Mouse (Mus musculus) hindbrain, embryonic 10.5 days (tissue): ENCODE measurements around the gene Nfasc. TPM values are rescaled to one million over a fixed set of nuclear protein-coding genes. Genes with fewer than 3 reads are reported as not detected.
A peak's percentile ranks its signal among the peaks of the same experiment; 100 is the strongest.

Source experiments
- DNase-seq: peaks from one replicate; pipeline ENCODE4 v3.0.0-alpha.2; 2017; ENCODE audit warnings: low spot score
- H3K27ac ChIP-seq: fragments of 300-500 bp; sonication (generic); 2 replicates; pipeline ENCODE4 v1.5.1; 2016; ENCODE audit warnings: mild to moderate bottlenecking, moderate library complexity
- H3K27me3 ChIP-seq: fragments of 300-500 bp; sonication (generic); 2 replicates; pipeline ENCODE4 v1.6.1; 2016; ENCODE audit warnings: mild to moderate bottlenecking; ENCODE audit not compliant: poor library complexity, insufficient read depth, severe bottlenecking
- H3K36me3 ChIP-seq: fragments of 300-500 bp; sonication (generic); 2 replicates; pipeline ENCODE4 v1.6.1; 2016; ENCODE audit warnings: mild to moderate bottlenecking, moderate library complexity
- H3K4me1 ChIP-seq: fragments of 300-500 bp; sonication (generic); replicated peaks from 2 replicates; pipeline ENCODE4 v1.6.1; 2016; ENCODE audit warnings: mild to moderate bottlenecking
- H3K4me3 ChIP-seq: fragments of 300-500 bp; sonication (generic); 2 replicates; pipeline ENCODE4 v1.5.1; 2016; ENCODE audit warnings: mild to moderate bottlenecking, moderate library complexity
- H3K9me3 ChIP-seq: fragments of 300-500 bp; sonication (generic); 2 replicates; pipeline ENCODE4 v1.6.1; 2016; ENCODE audit warnings: mild to moderate bottlenecking, moderate library complexity
- WGBS: fragments of 180-500 bp; shearing (Covaris S2); methylation state at CpG from one replicate; pipeline ENCODE4 v1.1.7; 2016; 5-methylcytosine and 5-hydroxymethylcytosine counted together
- polyA plus RNA-seq: library from polyadenylated mRNA; unstranded; fragments of >200 nt; fragmentation: Nextera tagmentation; extraction: Ambion mirVana; gene quantifications from 2 replicates; pipeline ENCODE4 v1.2.1, GENCODE M21; 2016

Nfasc gene
- polyA plus RNA-seq, 1 experiment from 2014 or later, result 39.2 TPM

DNA sequence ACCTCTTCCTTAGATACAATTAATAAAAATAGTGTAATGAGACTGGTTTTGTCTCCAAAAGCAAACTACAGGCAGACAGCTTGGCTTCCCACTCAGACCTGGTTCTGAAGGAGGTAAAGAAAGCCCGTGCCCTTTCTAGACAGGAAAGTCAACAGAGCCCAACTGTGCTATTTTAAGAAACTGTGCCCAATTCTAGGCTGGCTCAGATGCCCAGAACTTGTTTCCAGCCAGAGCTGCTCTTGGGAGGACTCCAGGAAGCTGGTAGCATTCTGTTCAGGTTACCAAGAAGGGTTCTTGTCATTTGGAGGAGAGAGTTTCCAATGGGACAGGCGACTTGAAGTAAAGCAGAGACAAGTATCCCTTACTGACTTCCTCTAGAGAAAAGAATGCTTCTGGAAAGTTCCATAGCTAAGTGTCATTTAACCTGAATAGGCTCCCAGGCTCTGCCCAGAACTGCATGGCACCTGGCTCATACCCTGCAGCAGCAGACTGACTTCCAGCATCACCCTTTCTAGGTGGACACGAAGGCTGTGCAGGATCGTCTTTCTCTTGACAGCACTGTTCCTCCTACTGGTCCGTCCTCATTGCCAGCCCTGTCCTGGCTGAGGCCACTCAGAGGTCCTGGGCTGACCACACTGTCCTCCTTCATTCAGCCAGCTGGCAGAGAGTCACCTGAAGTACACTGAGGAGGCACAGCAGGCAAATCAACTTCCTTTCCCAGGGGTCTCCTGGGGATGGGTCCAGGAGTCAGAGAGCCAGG, 111.8 kb downstream of the Nfasc start:
- Histone ChIP-seq H3K4me3 (no peak overlapping the region), H3K27ac (no peak overlapping the region), H3K27me3 (no peaks in the 10 kb centered on the region; the same call in 1 of the 2 replicates), H3K36me3 (peaks cover 63% of the 10 kb centered on the region), H3K9me3 (no peaks in the 10 kb centered on the region), H3K4me1 (peaks cover 17% of the 10 kb centered on the region)
- 86% methylated on average over 5 of the region's 5 CpGs for WGBS
- DNase-seq, result no peak

- WGBS, result 76% methylated on average over 3 of the region's 3 CpGs
- no peaks in the 10 kb centered on the region; the same call in 1 of the 2 replicates for H3K27me3 ChIP-seq
These were observed 113.0 kb downstream of the Nfasc start for GRCm38 (mm10) chr1:132628599-132628998.

GRCm38 (mm10) chr1:132628183-132628582, 113.4 kb downstream of the Nfasc start:
- no peak overlapping the region for H3K4me3 ChIP-seq
- no peak overlapping the region for H3K27ac ChIP-seq
- peaks cover 46% of the 10 kb centered on the region for H3K36me3 ChIP-seq
- no peak for DNase-seq
- peaks cover 2% of the 10 kb centered on the region; the same call in 1 of the 2 replicates for H3K27me3 ChIP-seq
- H3K9me3 ChIP-seq, result no peaks in the 10 kb centered on the region
- 92% methylated on average over 8 of the region's 8 CpGs for WGBS
- H3K4me1 ChIP-seq, result peaks cover 32% of the 10 kb centered on the region

More at GRCm38 (mm10) chr1:132628599-132628998, 113.0 kb downstream of the Nfasc start:
- H3K9me3 ChIP-seq, result no peaks in the 10 kb centered on the region
- H3K4me1 ChIP-seq, result peaks cover 28% of the 10 kb centered on the region
- H3K27ac ChIP-seq, result no peak overlapping the region
- no peak for DNase-seq
- H3K4me3 ChIP-seq, result no peak overlapping the region
- H3K36me3 ChIP-seq, result peaks cover 51% of the 10 kb centered on the region

DNA sequence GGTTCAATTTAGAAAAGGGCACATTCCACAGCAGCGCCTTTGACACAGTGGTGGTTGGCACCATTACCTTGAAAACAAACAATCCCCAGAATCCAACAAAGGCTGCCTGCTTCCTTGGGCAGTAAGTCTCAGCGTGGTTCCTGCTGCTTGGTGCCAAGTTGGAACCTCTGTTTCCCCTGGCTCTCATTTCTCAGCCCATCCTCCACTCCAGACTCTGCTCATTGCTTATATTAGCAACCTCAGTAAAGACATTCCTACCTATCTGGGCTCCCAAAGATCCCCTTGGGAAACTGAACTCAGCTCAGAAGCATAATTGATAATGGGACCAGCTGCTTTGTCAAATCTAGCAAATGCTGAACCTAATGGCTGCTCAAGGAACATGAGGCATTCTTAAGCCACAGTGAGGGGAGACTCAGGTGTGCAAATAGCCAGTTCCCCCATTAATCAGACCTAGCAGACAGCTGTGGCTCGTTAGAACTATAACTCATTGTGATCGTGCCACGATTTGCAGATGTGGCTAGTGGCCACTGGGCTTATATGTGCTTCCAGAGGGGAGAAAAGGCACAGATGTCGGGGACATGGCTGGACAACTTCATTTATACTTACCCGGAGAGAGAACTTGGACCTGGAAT, 115.4 kb downstream of the Nfasc start:
- Histone ChIP-seq H3K27me3 (peaks cover 7% of the 10 kb centered on the region; the same call in 1 of the 2 replicates), H3K27ac (no peak overlapping the region), H3K4me3 (no peak overlapping the region), H3K9me3 (no peaks in the 10 kb centered on the region), H3K4me1 (peaks cover 33% of the 10 kb centered on the region), H3K36me3 (peaks cover 38% of the 10 kb centered on the region)
- WGBS, result 76% methylated on average over 7 of the region's 7 CpGs
- no peak for DNase-seq

- DNase-seq, result no peak
- H3K4me3 ChIP-seq, result no peak overlapping the region
- H3K36me3 ChIP-seq, result peaks cover 28% of the 10 kb centered on the region
- 75% methylated on average over 6 of the region's 6 CpGs for WGBS
- peaks cover 33% of the 10 kb centered on the region for H3K4me1 ChIP-seq
- H3K9me3 ChIP-seq, result no peaks in the 10 kb centered on the region
- H3K27ac ChIP-seq, result peak overlapping the region; percentile 18; the same call in 1 of the 2 replicates
- peaks cover 7% of the 10 kb centered on the region; the same call in 1 of the 2 replicates for H3K27me3 ChIP-seq
These were observed 116.6 kb downstream of the Nfasc start for GRCm38 (mm10) chr1:132625034-132625433.

- Histone ChIP-seq H3K27ac (0 out of 2 replicates have a peak overlapping the region, but pooled peaks have one; percentile 18), H3K27me3 (peaks cover 7% of the 10 kb centered on the region; the same call in 1 of the 2 replicates), H3K9me3 (no peaks in the 10 kb centered on the region), H3K36me3 (peaks cover 26% of the 10 kb centered on the region), H3K4me1 (peaks cover 33% of the 10 kb centered on the region), H3K4me3 (no peak overlapping the region)
- 70% methylated on average over 1 of the region's 1 CpGs for WGBS
- peak; percentile 15 for DNase-seq
These were observed 117.1 kb downstream of the Nfasc start for GRCm38 (mm10) chr1:132624466-132624865.

DNA sequence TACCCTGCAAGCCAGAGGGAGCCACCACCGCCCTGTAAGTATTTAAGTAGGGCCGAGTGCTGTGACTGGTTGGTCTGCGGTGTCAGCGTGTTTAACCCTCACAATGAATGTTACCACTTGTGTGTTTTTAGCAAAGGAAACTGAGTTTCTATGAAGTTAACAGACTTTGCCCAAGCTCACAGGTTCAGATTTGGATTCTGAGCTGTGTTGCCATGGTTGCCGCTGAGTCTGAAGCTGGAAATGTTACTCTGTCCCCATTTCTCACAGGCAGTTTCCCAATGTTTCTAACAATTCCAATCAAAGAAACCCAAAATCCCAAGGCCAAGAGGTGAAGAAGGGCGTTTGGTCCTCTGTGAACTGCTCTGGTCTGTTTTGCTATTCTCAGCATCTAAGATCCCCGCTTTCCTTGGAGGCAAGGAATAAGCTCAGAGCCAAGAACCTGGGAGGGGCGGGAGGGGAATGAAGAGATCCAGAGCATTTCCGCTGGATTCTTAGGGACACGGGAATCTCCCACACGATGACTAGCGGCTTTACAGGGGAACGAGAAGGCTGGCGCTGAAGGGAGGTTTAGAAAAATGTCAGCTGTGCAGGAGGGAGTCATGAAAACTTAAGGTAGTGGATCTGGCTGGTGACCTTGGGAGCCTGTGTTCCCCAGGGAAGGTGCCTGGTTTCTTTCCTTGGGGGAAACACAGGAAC, 117.8 kb downstream of the Nfasc start:
- 66% methylated on average over 14 of the region's 14 CpGs for WGBS

DNA sequence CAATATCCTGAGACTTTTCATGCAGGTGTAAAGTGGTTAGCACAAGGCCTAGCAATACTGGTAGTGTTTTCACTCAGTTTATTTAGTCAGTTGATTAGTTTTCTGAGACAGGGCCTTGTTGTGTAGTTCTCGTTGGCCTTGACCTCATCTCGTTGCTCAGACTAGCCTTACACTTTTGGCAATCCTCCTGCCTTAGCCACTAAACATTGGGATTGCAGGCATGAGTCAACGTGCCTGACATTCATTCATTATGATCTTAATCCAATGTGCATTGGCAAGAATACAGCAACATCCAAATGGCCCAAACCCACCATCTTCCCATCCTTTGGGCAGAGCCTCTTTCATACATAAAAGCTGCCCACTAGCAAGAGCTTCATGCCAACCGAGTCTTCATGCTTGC, 129.5 kb downstream of the Nfasc start:
- H3K4me1 ChIP-seq, result no peaks in the 10 kb centered on the region
- H3K4me3 ChIP-seq, result no peak overlapping the region
- no peak for DNase-seq
- 87% methylated on average over 4 of the region's 4 CpGs for WGBS
- H3K27me3 ChIP-seq, result no peaks in the 10 kb centered on the region
- peaks cover 54% of the 10 kb centered on the region for H3K36me3 ChIP-seq
- no peaks in the 10 kb centered on the region for H3K9me3 ChIP-seq
- H3K27ac ChIP-seq, result no peak overlapping the region

More for the DNA sequence above, 117.8 kb downstream of the Nfasc start:
- peaks cover 7% of the 10 kb centered on the region; the same call in 1 of the 2 replicates for H3K27me3 ChIP-seq
- peaks cover 36% of the 10 kb centered on the region for H3K4me1 ChIP-seq
- peaks cover 30% of the 10 kb centered on the region for H3K36me3 ChIP-seq
- no peak overlapping the region for H3K4me3 ChIP-seq
- peak overlapping the region; percentile 56 for H3K27ac ChIP-seq
- no peaks in the 10 kb centered on the region for H3K9me3 ChIP-seq
- DNase-seq, result no peak

GRCm38 (mm10) chr1:132609048-132609634, 132.5 kb downstream of the Nfasc start:
- no peak overlapping the region for H3K4me3 ChIP-seq
- H3K27ac ChIP-seq, result no peak overlapping the region
- no peaks in the 10 kb centered on the region for H3K9me3 ChIP-seq
- no peaks in the 10 kb centered on the region for H3K27me3 ChIP-seq
- peak; percentile 72 for DNase-seq
- WGBS, result 38% methylated on average over 4 of the region's 4 CpGs
- H3K36me3 ChIP-seq, result peaks cover 71% of the 10 kb centered on the region
- H3K4me1 ChIP-seq, result no peaks in the 10 kb centered on the region

GRCm38 (mm10) chr1:132602161-132602560, 139.4 kb downstream of the Nfasc start:
- Histone ChIP-seq H3K4me3 (no peak overlapping the region), H3K27me3 (peaks cover 17% of the 10 kb centered on the region), H3K27ac (no peak overlapping the region), H3K36me3 (peaks cover 77% of the 10 kb centered on the region), H3K4me1 (no peaks in the 10 kb centered on the region), H3K9me3 (no peaks in the 10 kb centered on the region)
- DNase-seq, result no peak
- WGBS, result 53% methylated on average over 8 of the region's 8 CpGs

DNA sequence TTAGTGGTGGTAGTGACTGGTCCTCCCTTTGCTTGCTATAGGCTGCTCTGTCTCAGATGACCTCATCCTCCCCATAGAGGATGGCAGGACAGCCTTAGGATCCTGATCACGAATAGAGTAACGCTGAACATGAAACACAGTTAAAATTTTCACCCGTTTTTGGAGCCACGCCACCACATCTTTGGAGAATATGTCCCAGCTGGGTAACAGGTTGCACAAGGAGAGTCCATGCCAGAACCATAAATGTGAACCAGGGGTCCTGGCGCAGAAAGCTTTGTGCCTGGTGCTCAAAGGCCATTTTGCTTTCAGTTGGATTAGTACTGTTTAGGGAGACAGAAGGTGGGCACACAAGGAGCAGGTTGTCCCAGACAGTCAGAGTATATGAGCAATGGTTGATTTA, 143.6 kb downstream of the Nfasc start:
- Histone ChIP-seq H3K4me3 (no peak overlapping the region), H3K4me1 (peaks cover 26% of the 10 kb centered on the region), H3K36me3 (peaks cover 44% of the 10 kb centered on the region), H3K9me3 (no peaks in the 10 kb centered on the region), H3K27ac (no peak overlapping the region), H3K27me3 (peaks cover 30% of the 10 kb centered on the region)
- WGBS, result 93% methylated on average over 5 of the region's 5 CpGs
- no peak for DNase-seq

DNA sequence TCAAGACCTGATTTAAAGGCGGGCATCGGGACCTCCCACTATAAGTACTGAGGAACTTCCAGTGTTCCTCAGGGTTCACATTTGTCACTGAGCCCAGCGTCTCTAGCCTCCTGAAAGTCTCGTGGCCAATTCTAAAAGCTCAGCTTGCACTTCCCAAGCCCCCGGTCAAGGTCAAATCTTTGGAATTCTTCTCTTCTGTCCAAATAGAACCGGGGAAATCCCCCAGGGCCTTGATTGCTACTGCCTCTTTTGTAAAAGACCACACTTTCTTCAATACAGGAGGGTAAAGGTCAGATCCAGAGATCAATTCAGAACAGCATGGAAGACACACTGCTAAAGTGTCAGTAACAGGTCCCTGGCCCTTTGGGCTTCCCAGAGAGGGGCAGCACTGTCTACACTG, 145.9 kb downstream of the Nfasc start:
- Histone ChIP-seq H3K27me3 (peaks cover 31% of the 10 kb centered on the region), H3K4me1 (peaks cover 26% of the 10 kb centered on the region), H3K9me3 (no peaks in the 10 kb centered on the region), H3K4me3 (no peak overlapping the region), H3K36me3 (peaks cover 27% of the 10 kb centered on the region), H3K27ac (no peak overlapping the region)
- WGBS, result 34% methylated on average over 6 of the region's 6 CpGs
- DNase-seq, result no peak
